Mouse (Mus musculus): Measurements from ENCODE around the gene Hlf. TPM values are rescaled to one million over a fixed set of nuclear protein-coding genes. Genes with fewer than 3 reads are reported as not detected.

Gene Hlf
- total RNA-seq, 4 experiments from 2014 or later = 87.7 to 108 (median 98.0) TPM

- no peak for DNase-seq (ENCODE audit: low spot score in 2 of 2)
These were observed 47.8 kb downstream of the Hlf start for GRCm38 (mm10) chr11:90342858-90343257.

GRCm38 (mm10) chr11:90342267-90342666 is 48.4 kb downstream of the Hlf start:
- DNase-seq (ENCODE audit: low spot score in 2 of 2) = no peak

- DNase-seq (ENCODE audit: low spot score in 2 of 2) = no peak
These were observed 49.9 kb downstream of the Hlf start for GRCm38 (mm10) chr11:90340836-90341235.

GRCm38 (mm10) chr11:90334816-90335215 is 55.9 kb downstream of the Hlf start:
- no peak for DNase-seq (ENCODE audit: low spot score in 2 of 2)

GRCm38 (mm10) chr11:90332737-90333136 is 58.0 kb downstream of the Hlf start:
- DNase-seq (ENCODE audit: low spot score in 2 of 2) = no peak

- DNase-seq (ENCODE audit: low spot score in 2 of 2) = no peak
These were observed 60.4 kb downstream of the Hlf start for GRCm38 (mm10) chr11:90330202-90330694.

- DNase-seq (ENCODE audit: low spot score in 2 of 2) = no peak
These were observed 63.9 kb downstream of the Hlf start for GRCm38 (mm10) chr11:90326836-90327235.

- DNase-seq (ENCODE audit: low spot score in 2 of 2) = no peak
These were observed 64.5 kb downstream of the Hlf start for GRCm38 (mm10) chr11:90326146-90326545.

GRCm38 (mm10) chr11:90324597-90324996 is 66.1 kb downstream of the Hlf start:
- no peak for DNase-seq (ENCODE audit: low spot score in 2 of 2)

GRCm38 (mm10) chr11:90320922-90321321 is 69.8 kb downstream of the Hlf start:
- no peak for DNase-seq (ENCODE audit: low spot score in 2 of 2)

GRCm38 (mm10) chr11:90317482-90317881 is 73.2 kb downstream of the Hlf start:
- peak; percentile 45 to 67 for DNase-seq (ENCODE audit: low spot score in 2 of 2)

GRCm38 (mm10) chr11:90314606-90315005 is 76.1 kb downstream of the Hlf start:
- DNase-seq (ENCODE audit: low spot score in 2 of 2) = no peak

GRCm38 (mm10) chr11:90306993-90307392 is 83.7 kb downstream of the Hlf start:
- no peak for DNase-seq (ENCODE audit: low spot score in 2 of 2)

GRCm38 (mm10) chr11:90306067-90306466 is 84.6 kb downstream of the Hlf start:
- no peak for DNase-seq (ENCODE audit: low spot score in 2 of 2)

- no peak for DNase-seq (ENCODE audit: low spot score in 2 of 2)
These were observed 96.1 kb downstream of the Hlf start for GRCm38 (mm10) chr11:90294622-90295021.

- DNase-seq (ENCODE audit: low spot score in 2 of 2) = no peak
These were observed 97.9 kb downstream of the Hlf start for GRCm38 (mm10) chr11:90292766-90293165.

- DNase-seq (ENCODE audit: low spot score in 2 of 2) = no peak
These were observed 99.5 kb downstream of the Hlf start for GRCm38 (mm10) chr11:90291156-90291555.

- no peak for DNase-seq (ENCODE audit: low spot score in 2 of 2)
These were observed 104.0 kb downstream of the Hlf start for GRCm38 (mm10) chr11:90286550-90287154.

Other genes starting within 250 kb of the Hlf start
- 1 to 10 TPM; 6.1 to 6.5 (median 6.4) TPM for gene Gm45716, start 203.2 kb downstream of the Hlf start, total RNA-seq (2022)
- 100 to 1,000 TPM; 293 to 382 (median 331) TPM for gene Mmd, start 141.4 kb downstream of the Hlf start, total RNA-seq (2022)
- 10 to 100 TPM; 12.6 to 20.2 (median 15.5) TPM for gene Stxbp4, start 247.2 kb upstream of the Hlf start, total RNA-seq (2022)
- gene Cox11, start 247.3 kb upstream of the Hlf start, total RNA-seq (2022) = 10 to 100 TPM; 22.7 to 29.0 (median 26.8) TPM